Mouse (Mus musculus): ENCODE measurements around the gene Sucla2.

DNA sequence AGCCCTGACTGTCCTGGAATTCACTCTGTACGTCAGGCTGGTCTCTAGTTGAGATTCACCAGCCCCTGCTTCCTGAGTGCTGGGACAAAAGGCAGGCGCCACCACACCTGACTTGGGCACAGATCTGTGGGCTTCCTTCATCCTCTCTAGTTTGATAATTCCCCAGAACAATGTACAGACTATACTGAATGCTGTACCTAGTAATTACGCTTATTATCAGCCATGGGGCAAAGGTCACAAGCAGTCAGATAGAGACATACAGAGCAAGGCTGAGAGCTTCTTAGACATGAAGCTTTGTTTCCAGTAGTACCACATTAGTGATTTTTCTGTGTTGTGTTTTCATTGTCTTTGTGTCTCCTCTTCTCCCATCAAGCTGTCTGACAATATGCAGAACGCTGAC is 46.0 kb downstream of the Sucla2 start:
- TF ChIP-seq EP300 (IDR thresholded peaks at IDR 0.05; ENCODE audit: low read length) (no peak), TBP (conservative IDR thresholded peaks at IDR 0.05; ENCODE audit: low read depth, low read length) (no peak), RCOR1 (conservative IDR thresholded peaks at IDR 0.05; ENCODE audit: low read depth, low read length) (no peak), CTCF (conservative IDR thresholded peaks at IDR 0.05 in 1 of 2, IDR thresholded peaks at IDR 0.05 in 1 of 2; ENCODE audit: low read depth in 2 of 2, low read length in 2 of 2) (no peak), ZKSCAN1 (IDR thresholded peaks at IDR 0.05; ENCODE audit: borderline replicate concordance, low read depth, low read length) (no peak)
